Mouse (Mus musculus): Measurements from ENCODE around the gene Ly6g. TPM values are rescaled to one million over a fixed set of nuclear protein-coding genes. Genes with fewer than 3 reads are reported as not detected.

Gene Ly6g
- polyA plus RNA-seq, 1 experiment from 2014 or later: not detected

Other genes with a start within 250 kb of the Ly6g start
- gene Ly6i, start 171.8 kb upstream of the Ly6g start, polyA plus RNA-seq (2014; fragmentation: Nextera tagmentation; extraction: Ambion mirVana): not detected in 2 replicates
- gene Ly6a, start 157.2 kb upstream of the Ly6g start, polyA plus RNA-seq (2014; fragmentation: Nextera tagmentation; extraction: Ambion mirVana): 0.48 and 1.1 TPM in 2 replicates
- gene Ly6c1, start 106.4 kb upstream of the Ly6g start, polyA plus RNA-seq (2014; fragmentation: Nextera tagmentation; extraction: Ambion mirVana): 4.0 and 4.8 TPM in 2 replicates
- not detected in 2 replicates for gene Ly6c2, start 43.3 kb upstream of the Ly6g start, polyA plus RNA-seq (2014; fragmentation: Nextera tagmentation; extraction: Ambion mirVana)
- not detected in 2 replicates for gene BC025446, start 61.1 kb downstream of the Ly6g start, polyA plus RNA-seq (2014; fragmentation: Nextera tagmentation; extraction: Ambion mirVana)
- not detected in 2 replicates for gene Ly6f, start 113.2 kb downstream of the Ly6g start, polyA plus RNA-seq (2014; fragmentation: Nextera tagmentation; extraction: Ambion mirVana)